Mouse (Mus musculus) left cerebral cortex, adult 6 months (tissue): ENCODE data around the gene Slc25a17. TPM values are rescaled to one million over a fixed set of nuclear protein-coding genes. Genes with fewer than 3 reads are reported as not detected.

Experiments used
- long read RNA-seq, 2 experiments: library from polyadenylated mRNA; unstranded; transcript quantifications; one replicate each; pipeline ENCODE4 v2.0.0; 2019 to 2020
- polyA plus RNA-seq: library from polyadenylated mRNA; unstranded; fragments of <200 nt; fragmentation: Nextera tagmentation; gene quantifications from 2 replicates; pipeline ENCODE4 v1.2.3, GENCODE M21; 2021

The Slc25a17 gene
- polyA plus RNA-seq, result 52.6 and 55.6 TPM in 2 replicates
- long read RNA-seq, experiment 1, transcript Slc25a17-201 (9 exons, 1,724 nt), result major isoform, 272 of 310 reads
- long read RNA-seq, experiment 1, partial matches to known transcripts, result 13 of 310 reads
- long read RNA-seq, experiment 1, other reads (novel, unspliced or antisense), result 25 of 310 reads
- long read RNA-seq, experiment 2, transcript Slc25a17-201 (9 exons, 1,724 nt), result major isoform, 56 of 69 reads
- long read RNA-seq, experiment 2, partial matches to known transcripts, result 12 of 69 reads
- long read RNA-seq, experiment 2, other reads (novel, unspliced or antisense), result 1 of 69 reads

DNA sequence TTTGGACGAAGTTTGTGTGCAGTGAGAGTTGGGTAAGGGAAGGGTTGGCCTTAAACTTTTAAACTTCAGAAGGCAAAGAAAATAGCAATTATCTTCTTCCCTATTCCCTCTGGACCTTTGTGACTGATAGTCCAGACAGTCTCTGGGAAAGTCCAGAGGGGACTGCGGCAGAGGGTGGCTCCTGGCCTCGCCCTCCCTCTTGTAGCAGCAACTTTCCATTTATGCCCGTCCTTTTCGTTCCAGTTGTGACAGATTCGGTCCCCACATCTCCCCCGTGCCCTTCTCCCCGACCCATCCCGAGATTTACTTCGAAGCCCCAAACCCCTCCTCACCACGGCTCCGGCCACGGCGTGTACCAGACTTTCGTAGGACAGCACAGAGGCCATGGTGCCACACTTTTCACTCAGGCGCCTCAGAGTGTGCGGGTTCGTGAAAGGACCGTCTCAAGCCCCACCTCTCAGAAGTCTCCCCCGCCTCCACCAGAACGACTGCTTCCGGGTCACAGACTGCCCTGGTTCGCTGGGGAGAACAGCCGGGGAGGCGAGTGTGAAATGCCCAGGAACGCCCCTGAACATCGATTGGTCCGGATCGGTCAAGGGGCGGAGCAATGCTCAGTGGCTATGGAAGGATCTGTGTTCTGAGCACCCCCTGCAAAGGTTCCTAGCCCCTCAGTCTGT is at the start of gene Slc25a17:
Gene Slc25a17 (minus strand): TSS at position 468 of the 677 bp plus-strand sequence.

DNA sequence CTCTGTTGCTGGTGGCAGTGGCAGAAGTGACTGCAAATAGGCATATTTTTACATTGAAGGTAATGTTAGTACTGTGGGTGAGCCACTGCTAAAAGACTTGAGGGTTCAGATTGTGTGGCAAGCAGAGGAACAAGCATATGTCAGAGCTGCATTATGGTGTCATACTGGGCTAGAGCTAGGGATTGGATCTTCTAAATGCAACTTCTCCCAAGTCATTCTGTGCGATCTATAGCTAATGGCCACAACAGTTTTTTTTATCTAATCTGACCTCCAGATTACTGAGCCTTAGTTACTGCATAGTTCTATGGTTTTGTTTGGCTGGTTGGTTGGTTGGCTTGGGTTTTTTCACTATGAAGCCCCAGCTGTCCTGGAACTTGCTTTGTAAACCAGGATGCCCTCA is 47.6 kb upstream of the Slc25a17 start, which contains the start of gene Dnajb7:
Gene Dnajb7 (minus strand): TSS at position 101 of the 400 bp plus-strand sequence.

DNA sequence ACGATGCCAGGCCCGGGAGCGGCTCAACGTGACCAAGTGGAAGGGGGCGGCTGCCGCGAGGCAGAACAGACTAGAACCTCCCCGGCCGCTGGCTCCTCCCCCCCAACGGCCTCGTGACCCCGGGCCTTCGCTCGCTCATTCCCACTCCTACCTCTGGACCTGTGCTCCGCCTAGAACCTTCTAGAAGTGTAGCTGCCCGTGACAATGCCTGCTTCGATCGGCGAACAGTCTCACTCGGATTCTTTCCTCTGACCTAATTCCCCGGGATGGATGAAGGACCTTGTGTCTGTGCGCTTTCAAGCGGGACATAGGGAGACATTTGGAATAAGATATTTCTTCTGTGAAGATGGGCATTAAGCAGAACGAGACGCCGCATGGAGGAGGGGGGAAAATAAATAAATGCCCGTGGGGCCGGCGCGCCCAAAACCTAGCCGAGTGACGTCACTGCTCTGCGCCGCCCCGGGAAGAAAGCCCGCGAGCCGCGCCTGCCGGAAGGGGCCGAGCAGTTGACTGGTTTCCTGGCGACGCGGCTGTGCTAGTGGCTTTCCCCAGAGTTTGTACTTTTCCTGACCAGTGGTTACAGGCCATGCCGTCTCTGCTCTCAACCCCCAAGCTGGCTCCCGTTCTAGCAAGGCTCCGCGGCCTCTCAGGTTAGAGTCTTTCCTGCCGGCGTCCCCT is 39.2 kb upstream of the Slc25a17 start, which contains the start of the genes St13 and Xpnpep3:
Gene St13 (minus strand): TSS at position 440 of the 678 bp plus-strand sequence.
Gene Xpnpep3 (plus strand): TSS at position 501 of the 678 bp plus-strand sequence.

Other genes starting within 250 kb of the Slc25a17 start
- gene Mrtfa, start 170.1 kb downstream of the Slc25a17 start, polyA plus RNA-seq, result 18.1 and 19.4 TPM in 2 replicates
- gene Mchr1, start 125.3 kb downstream of the Slc25a17 start, polyA plus RNA-seq, result 12.9 and 16.0 TPM in 2 replicates
- gene St13, start 39.3 kb upstream of the Slc25a17 start, polyA plus RNA-seq, result 195 and 271 TPM in 2 replicates
- 5.5 and 8.1 TPM in 2 replicates for gene Xpnpep3, start 39.3 kb upstream of the Slc25a17 start, polyA plus RNA-seq
- gene Dnajb7, start 47.5 kb upstream of the Slc25a17 start, polyA plus RNA-seq, result not detected in 2 replicates
- gene Rbx1, start 105.5 kb upstream of the Slc25a17 start, polyA plus RNA-seq, result 349 and 433 TPM in 2 replicates
- 5.9 and 9.0 TPM in 2 replicates for gene Ep300, start 224.5 kb upstream of the Slc25a17 start, polyA plus RNA-seq